Mouse (Mus musculus) Patski (cell line): Measurements from ENCODE around the gene Topors. TPM values are rescaled to one million over a fixed set of nuclear protein-coding genes. Genes with fewer than 3 reads are reported as not detected.

Experiments
- ATAC-seq: fragments of 100-300 bp; one replicate; pipeline ENCODE4 v1.8.0; 2021
- CTCF ChIA-PET: fragments of 350-600 bp; sonication (Branson Sonifier 250); formaldehyde crosslinking; loops from one replicate; lab custom pipeline; 2022; ENCODE audit warnings: inconsistent platforms; lab: Charles Lee
- POLR2A ChIA-PET: fragments of 350-600 bp; sonication (Branson Sonifier 250); formaldehyde crosslinking; loops from one replicate; lab custom pipeline; 2022; ENCODE audit warnings: antibody characterized with exemption, inconsistent platforms; lab: Charles Lee
- DNase-seq: peaks from one replicate; pipeline ENCODE4 v3.0.0-alpha.2; 2011; ENCODE audit warnings: low read depth, low spot score
- H3K27me3 ChIP-seq: fragments of 371-371 bp; one replicate; pipeline ENCODE4 v1.5.1; 2021
- CTCF ChIP-seq: fragments of 100-300 bp; IDR thresholded peaks from one replicate; pipeline ENCODE4 v1.5.1; 2021
- in situ Hi-C: fragments of 300-500 bp; cut with MboI; formaldehyde crosslinking; loops from 3 replicates; pipeline ENCODE4 v1.11.1; 2018; ENCODE audit warnings: low pct_unique_long_range_greater_than_20kb, mixed read lengths
- polyA plus RNA-seq: library from polyadenylated mRNA; unstranded; gene quantifications from one replicate; pipeline ENCODE4 v1.2.3, GENCODE M21; 2021

Gene Topors
- polyA plus RNA-seq, 1 experiment from 2014 or later = 27.6 TPM

DNA sequence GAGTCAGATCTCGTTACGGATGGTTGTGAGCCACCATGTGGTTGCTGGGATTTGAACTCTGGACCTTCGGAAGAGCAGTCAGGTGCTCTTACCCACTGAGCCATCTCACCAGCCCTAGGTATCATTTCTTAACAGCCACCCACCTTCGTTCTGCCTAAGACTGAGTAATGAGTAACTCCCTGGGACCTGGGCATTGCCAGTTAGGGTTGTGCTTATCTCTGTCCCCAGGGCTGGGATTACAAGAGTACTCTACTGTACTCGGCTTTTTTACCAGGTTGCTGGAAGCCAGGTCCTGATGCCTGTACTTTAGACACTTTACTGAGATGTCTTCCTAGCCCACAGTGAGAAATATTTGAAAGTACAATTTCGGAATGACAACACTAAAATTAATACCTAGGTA is 57.5 kb downstream of the Topors start:
- TF ChIP-seq CTCF = no peak
- POLR2A ChIA-PET = no interaction called here
- no peaks in the 10 kb centered on the region for H3K27me3 ChIP-seq
- in situ Hi-C loops = no loop called here
- CTCF ChIA-PET = no interaction called here
- ATAC-seq = no peak
- no peak for DNase-seq

Other genes with a start within 250 kb of the Topors start
- 49.8 TPM for gene Aco1, start 126.8 kb downstream of the Topors start, polyA plus RNA-seq
- gene Ddx58, start 30.0 kb downstream of the Topors start, polyA plus RNA-seq = 15.0 TPM
- 4.3 TPM for gene Smim27, start 271 bp downstream of the Topors start, polyA plus RNA-seq
- 191 TPM for gene Ndufb6, start 9.6 kb upstream of the Topors start, polyA plus RNA-seq
- not detected for gene Tmem215, start 202.3 kb upstream of the Topors start, polyA plus RNA-seq